Mouse (Mus musculus): ENCODE data around the gene Gm20532. TPM values are rescaled to one million over a fixed set of nuclear protein-coding genes. Genes with fewer than 3 reads are reported as not detected.

The Gm20532 gene
- polyA plus RNA-seq, 1 experiment: not detected

DNA sequence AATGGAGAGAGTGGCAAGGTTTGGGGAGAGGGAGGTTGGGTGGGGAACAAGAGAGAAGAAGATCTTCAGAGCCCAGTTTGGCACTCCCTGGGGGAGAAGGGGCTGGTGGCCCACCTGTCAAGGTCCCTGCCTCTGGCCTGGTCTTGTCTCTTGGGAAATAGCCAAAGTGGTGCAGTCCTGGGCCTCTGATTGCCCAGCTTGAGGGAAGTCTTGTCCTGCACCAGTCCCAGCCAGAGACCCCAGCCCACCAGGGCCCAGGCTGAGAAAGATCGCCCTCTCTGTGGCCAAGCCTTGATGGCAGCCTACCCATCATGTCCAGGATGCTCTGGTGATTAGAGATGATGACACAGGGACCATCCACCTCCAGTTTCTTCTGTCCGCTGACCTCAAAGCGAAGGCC is 10.5 kb downstream of the Gm20532 start:
- Histone ChIP-seq H3K4me1 (ENCODE audit: control insufficient read depth, insufficient read depth, low read length) (no peaks in the 10 kb centered on the region), H3K27me3 (ENCODE audit: control insufficient read depth, insufficient read depth, low read length) (no peaks in the 10 kb centered on the region), H3K4me3 (replicated peaks; ENCODE audit: insufficient read depth, low read depth, low read length) (no peak overlapping the region), H3K27ac (ENCODE audit: insufficient read depth, low read length) (no peak overlapping the region)
- DNase-seq: no peak
- TF ChIP-seq POLR2A (IDR thresholded peaks at IDR 0.05; ENCODE audit: borderline replicate concordance, insufficient read depth, low read length) (no peak), CTCF (IDR thresholded peaks at IDR 0.05; ENCODE audit: borderline replicate concordance, insufficient read depth, low read depth, low read length) (no peak)
- 89% methylated on average over 3 of the region's 3 CpGs for WGBS

GRCm38 (mm10) chr2:26597810-26598209 is 11.4 kb downstream of the Gm20532 start:
- Histone ChIP-seq H3K27ac (ENCODE audit: insufficient read depth, low read length) (no peak overlapping the region), H3K4me3 (replicated peaks; ENCODE audit: insufficient read depth, low read depth, low read length) (no peak overlapping the region), H3K4me1 (ENCODE audit: control insufficient read depth, insufficient read depth, low read length) (no peaks in the 10 kb centered on the region), H3K27me3 (ENCODE audit: control insufficient read depth, insufficient read depth, low read length) (no peaks in the 10 kb centered on the region)
- TF ChIP-seq CTCF (IDR thresholded peaks at IDR 0.05; ENCODE audit: borderline replicate concordance, insufficient read depth, low read depth, low read length) (no peak), POLR2A (IDR thresholded peaks at IDR 0.05; ENCODE audit: borderline replicate concordance, insufficient read depth, low read length) (no peak)
- WGBS: 87% methylated on average over 2 of the region's 2 CpGs
- no peak for DNase-seq

- no peak for DNase-seq
- H3K4me1 ChIP-seq (ENCODE audit: control insufficient read depth, insufficient read depth, low read length): no peaks in the 10 kb centered on the region
- H3K4me3 ChIP-seq (replicated peaks; ENCODE audit: insufficient read depth, low read depth, low read length): no peak overlapping the region
- WGBS: 93% methylated on average over 3 of the region's 3 CpGs
- H3K27ac ChIP-seq (ENCODE audit: insufficient read depth, low read length): no peak overlapping the region
- H3K27me3 ChIP-seq (ENCODE audit: control insufficient read depth, insufficient read depth, low read length): no peaks in the 10 kb centered on the region
- no peak for TF ChIP-seq POLR2A (IDR thresholded peaks at IDR 0.05; ENCODE audit: borderline replicate concordance, insufficient read depth, low read length)
Measured at GRCm38 (mm10) chr2:26598462-26598861, 12.0 kb downstream of the Gm20532 start.

DNA sequence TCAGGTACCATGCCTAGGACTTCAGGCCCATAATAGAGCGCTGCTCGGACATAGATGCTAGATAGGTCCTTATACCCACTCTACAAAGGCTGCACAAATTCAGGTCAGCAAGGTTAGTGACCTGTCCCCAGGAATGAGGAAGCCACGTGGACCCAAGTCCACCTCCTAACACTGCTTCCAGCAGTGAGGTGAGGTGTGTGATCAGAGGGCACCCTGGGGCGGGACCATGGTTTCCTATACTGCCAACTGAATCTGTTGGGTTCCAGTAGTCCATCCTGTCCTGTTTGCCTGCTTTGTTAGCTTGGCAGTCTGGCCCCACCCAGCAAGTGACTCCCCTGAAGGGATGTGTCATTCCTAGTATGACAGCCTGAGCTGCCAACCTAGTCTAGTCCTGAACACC is 13.5 kb downstream of the Gm20532 start:
- Histone ChIP-seq H3K4me1 (ENCODE audit: control insufficient read depth, insufficient read depth, low read length) (no peaks in the 10 kb centered on the region), H3K4me3 (replicated peaks; ENCODE audit: insufficient read depth, low read depth, low read length) (no peak overlapping the region), H3K27me3 (ENCODE audit: control insufficient read depth, insufficient read depth, low read length) (no peaks in the 10 kb centered on the region), H3K27ac (ENCODE audit: insufficient read depth, low read length) (no peak overlapping the region)
- 88% methylated on average over 4 of the region's 4 CpGs for WGBS
- no peak for DNase-seq
- TF ChIP-seq CTCF (IDR thresholded peaks at IDR 0.05; ENCODE audit: borderline replicate concordance, insufficient read depth, low read depth, low read length) (no peak), POLR2A (IDR thresholded peaks at IDR 0.05; ENCODE audit: borderline replicate concordance, insufficient read depth, low read length) (no peak)

DNA sequence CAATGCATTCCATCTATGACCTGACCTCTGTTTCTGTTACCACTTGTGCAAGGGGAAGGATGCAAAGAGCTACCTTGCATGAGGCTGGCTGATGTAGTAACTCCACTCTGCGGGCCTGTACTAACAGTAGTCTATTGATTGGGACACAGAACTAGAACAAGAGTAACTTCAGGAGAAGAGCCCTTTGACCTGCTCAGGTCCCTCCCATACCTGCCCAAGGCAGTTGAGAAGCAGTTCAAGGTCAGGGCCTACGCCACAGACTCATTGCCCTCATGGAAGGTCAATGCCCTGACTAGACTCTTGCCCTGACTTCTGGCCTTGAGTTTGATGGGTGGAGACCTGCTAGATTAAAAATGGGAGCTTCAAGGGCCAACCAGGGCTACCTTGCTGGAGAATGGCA is 14.2 kb downstream of the Gm20532 start:
- Histone ChIP-seq H3K27ac (ENCODE audit: insufficient read depth, low read length) (no peak overlapping the region), H3K4me3 (replicated peaks; ENCODE audit: insufficient read depth, low read depth, low read length) (no peak overlapping the region), H3K27me3 (ENCODE audit: control insufficient read depth, insufficient read depth, low read length) (no peaks in the 10 kb centered on the region), H3K4me1 (ENCODE audit: control insufficient read depth, insufficient read depth, low read length) (no peaks in the 10 kb centered on the region)
- TF ChIP-seq POLR2A (IDR thresholded peaks at IDR 0.05; ENCODE audit: borderline replicate concordance, insufficient read depth, low read length) (no peak), CTCF (IDR thresholded peaks at IDR 0.05; ENCODE audit: borderline replicate concordance, insufficient read depth, low read depth, low read length) (no peak)
- 96% methylated on average over 2 of the region's 2 CpGs for WGBS
- DNase-seq: no peak

DNA sequence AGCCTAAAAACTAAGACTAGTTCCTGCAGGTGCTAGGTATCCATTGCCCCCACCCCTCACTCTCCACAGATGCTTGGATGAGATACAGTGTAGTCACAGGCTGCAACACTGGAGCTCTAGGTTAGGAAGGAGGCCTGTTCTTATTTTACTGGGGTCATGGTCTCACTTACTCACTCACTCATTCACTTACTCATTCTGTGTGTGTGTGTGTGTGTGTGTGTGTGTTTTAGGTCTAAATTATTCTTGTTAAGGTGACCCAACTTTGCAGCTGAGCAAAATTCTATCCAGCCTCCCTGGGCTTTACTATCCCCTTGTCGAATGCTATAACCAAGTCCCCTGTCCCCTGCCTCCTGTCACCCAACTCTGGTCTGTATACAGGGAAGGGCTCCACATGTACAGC is 15.2 kb downstream of the Gm20532 start:
- Histone ChIP-seq H3K27ac (ENCODE audit: insufficient read depth, low read length) (no peak overlapping the region), H3K4me1 (ENCODE audit: control insufficient read depth, insufficient read depth, low read length) (no peaks in the 10 kb centered on the region), H3K4me3 (replicated peaks; ENCODE audit: insufficient read depth, low read depth, low read length) (no peak overlapping the region), H3K27me3 (ENCODE audit: control insufficient read depth, insufficient read depth, low read length) (no peaks in the 10 kb centered on the region)
- DNase-seq: no peak
- TF ChIP-seq POLR2A (IDR thresholded peaks at IDR 0.05; ENCODE audit: borderline replicate concordance, insufficient read depth, low read length) (no peak), CTCF (IDR thresholded peaks at IDR 0.05; ENCODE audit: borderline replicate concordance, insufficient read depth, low read depth, low read length) (no peak)
- 74% methylated on average over 1 of the region's 1 CpGs for WGBS

GRCm38 (mm10) chr2:26602631-26603030 is 16.2 kb downstream of the Gm20532 start:
- 80% methylated on average over 5 of the region's 5 CpGs for WGBS
- H3K27ac ChIP-seq (ENCODE audit: insufficient read depth, low read length): no peak overlapping the region
- no peaks in the 10 kb centered on the region for H3K27me3 ChIP-seq (ENCODE audit: control insufficient read depth, insufficient read depth, low read length)

DNA sequence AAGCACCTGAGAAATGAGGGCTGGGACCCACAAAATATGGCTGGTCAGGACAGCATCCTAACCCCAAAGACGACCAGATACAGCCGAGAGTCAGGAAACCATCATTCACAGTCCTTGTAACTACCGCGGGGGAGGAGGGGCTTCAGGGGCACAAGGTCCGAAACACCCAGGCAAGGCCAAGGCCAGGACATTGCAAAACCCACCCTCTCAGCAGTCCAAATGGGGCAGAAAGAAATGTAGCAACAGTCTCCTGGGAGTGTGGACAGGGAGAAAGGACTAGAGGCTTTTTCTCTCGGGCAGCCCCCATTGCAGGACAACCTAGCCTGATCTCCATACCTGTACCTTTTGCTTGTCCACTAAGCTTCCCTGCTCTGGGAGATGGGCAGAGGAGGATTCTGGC is 16.7 kb downstream of the Gm20532 start:
- Histone ChIP-seq H3K27ac (ENCODE audit: insufficient read depth, low read length) (no peak overlapping the region), H3K4me3 (replicated peaks; ENCODE audit: insufficient read depth, low read depth, low read length) (no peak overlapping the region), H3K4me1 (ENCODE audit: control insufficient read depth, insufficient read depth, low read length) (no peaks in the 10 kb centered on the region), H3K27me3 (ENCODE audit: control insufficient read depth, insufficient read depth, low read length) (no peaks in the 10 kb centered on the region)
- 34% methylated on average over 6 of the region's 6 CpGs for WGBS
- no peak for TF ChIP-seq POLR2A (IDR thresholded peaks at IDR 0.05; ENCODE audit: borderline replicate concordance, insufficient read depth, low read length)
- no peak for TF ChIP-seq CTCF (IDR thresholded peaks at IDR 0.05; ENCODE audit: borderline replicate concordance, insufficient read depth, low read depth, low read length)
- DNase-seq: no peak

More at GRCm38 (mm10) chr2:26602631-26603030, 16.2 kb downstream of the Gm20532 start:
- no peak overlapping the region for H3K4me3 ChIP-seq (replicated peaks; ENCODE audit: insufficient read depth, low read depth, low read length)
- DNase-seq: no peak
- no peak for TF ChIP-seq POLR2A (IDR thresholded peaks at IDR 0.05; ENCODE audit: borderline replicate concordance, insufficient read depth, low read length)
- no peak for TF ChIP-seq CTCF (IDR thresholded peaks at IDR 0.05; ENCODE audit: borderline replicate concordance, insufficient read depth, low read depth, low read length)
- no peaks in the 10 kb centered on the region for H3K4me1 ChIP-seq (ENCODE audit: control insufficient read depth, insufficient read depth, low read length)

Measured in cerebellum, adult 2 months (tissue).